Mouse (Mus musculus) forebrain, embryonic 16.5 days (tissue): Measurements from ENCODE around the gene Ube3c. TPM values are rescaled to one million over a fixed set of nuclear protein-coding genes. Genes with fewer than 3 reads are reported as not detected.

ENCODE experiments used
- ATAC-seq: fragments of 200-750 bp; cut with Nextera tagmentation; 2 replicates; pipeline ENCODE4 v1.8.0; 2017; ENCODE audit warnings: mild to moderate bottlenecking, moderate library complexity
- H3K27ac ChIP-seq: fragments of 300-500 bp; sonication (generic); 2 replicates; pipeline ENCODE4 v1.5.1; 2014; ENCODE audit warnings: low read length, control low read depth
- H3K27me3 ChIP-seq: fragments of 300-500 bp; sonication (generic); replicated peaks from 2 replicates; pipeline ENCODE4 v1.6.1; 2014; ENCODE audit warnings: low read length; ENCODE audit not compliant: control insufficient read depth, insufficient read depth
- H3K36me3 ChIP-seq: fragments of 300-500 bp; sonication (generic); 2 replicates; pipeline ENCODE4 v1.6.1; 2014; ENCODE audit not compliant: control insufficient read depth, insufficient read depth
- H3K4me1 ChIP-seq: fragments of 300-500 bp; sonication (generic); replicated peaks from 2 replicates; pipeline ENCODE4 v1.6.1; 2014; ENCODE audit warnings: low read length; ENCODE audit not compliant: control insufficient read depth, insufficient read depth
- H3K4me2 ChIP-seq: fragments of 300-500 bp; sonication (generic); 2 replicates; pipeline ENCODE4 v1.6.1; 2014; ENCODE audit warnings: mild to moderate bottlenecking, low read length, control low read depth
- H3K4me3 ChIP-seq: fragments of 300-500 bp; sonication (generic); replicated peaks from 2 replicates; pipeline ENCODE4 v1.5.1; 2014; ENCODE audit warnings: mild to moderate bottlenecking, low read length, control low read depth
- H3K9ac ChIP-seq: fragments of 300-500 bp; sonication (generic); replicated peaks from 2 replicates; pipeline ENCODE4 v1.6.1; 2014; ENCODE audit warnings: low read depth, low read length, control low read depth
- H3K9me3 ChIP-seq: fragments of 300-500 bp; sonication (generic); 2 replicates; pipeline ENCODE4 v1.6.1; 2016; ENCODE audit warnings: low read length; ENCODE audit not compliant: control insufficient read depth
- WGBS: fragments of 180-500 bp; shearing (Covaris S2); extraction: QIAGEN DNeasy Blood & Tissue Kit; methylation state at CpG from one replicate; pipeline ENCODE4 v1.1.7; 2014; 5-methylcytosine and 5-hydroxymethylcytosine counted together
- polyA plus RNA-seq: library from polyadenylated mRNA; unstranded; fragments of >200 nt; fragmentation: Nextera tagmentation; extraction: Ambion mirVana; gene quantifications from 2 replicates; pipeline ENCODE4 v1.2.1, GENCODE M21; 2015

The Ube3c gene
- polyA plus RNA-seq, 1 experiment from 2014 or later: 31.6 TPM

DNA sequence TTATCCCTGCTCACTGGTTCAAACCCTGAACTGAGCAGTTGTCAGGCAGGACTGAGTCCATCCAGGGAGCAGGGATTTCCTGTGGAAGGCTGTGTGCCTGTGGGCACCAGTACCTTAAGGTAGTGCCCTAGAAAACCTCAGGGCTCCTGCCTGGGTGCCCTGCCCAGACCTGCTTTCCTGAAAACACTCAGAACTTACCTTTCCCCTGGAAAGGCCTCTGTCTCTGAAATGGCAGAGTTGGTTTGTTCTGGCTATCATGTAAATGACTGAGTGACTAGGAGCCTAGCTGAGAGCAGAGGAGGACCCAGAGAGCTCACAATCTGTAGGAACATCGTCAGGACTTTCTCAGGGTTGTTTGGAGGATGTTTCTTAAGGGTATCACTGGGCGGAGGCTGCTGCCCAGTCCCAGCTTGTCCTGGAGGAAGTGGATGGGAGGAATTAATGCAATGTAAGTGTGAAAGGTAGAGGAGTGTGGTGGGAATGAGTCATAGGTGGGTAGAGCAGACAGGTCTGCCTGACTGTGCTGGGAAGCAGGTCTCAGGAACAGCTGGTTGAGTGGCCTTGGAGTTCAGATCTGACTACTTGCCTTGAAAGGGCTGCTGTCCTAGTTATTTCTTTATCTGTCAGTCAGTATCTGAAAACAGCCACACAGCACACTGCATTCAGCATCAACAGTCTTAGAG, 130.6 kb downstream of the Ube3c start:
- no peak for ATAC-seq
- no peaks in the 10 kb centered on the region; the same call in 1 of the 2 replicates for H3K9me3 ChIP-seq
- H3K27ac ChIP-seq: no peak overlapping the region
- H3K4me1 ChIP-seq: no peaks in the 10 kb centered on the region
- no peak overlapping the region for H3K9ac ChIP-seq
- H3K4me3 ChIP-seq: no peak overlapping the region
- 91% methylated on average over 2 of the region's 2 CpGs for WGBS
- H3K27me3 ChIP-seq: no peaks in the 10 kb centered on the region
- H3K4me2 ChIP-seq: no peak overlapping the region
- H3K36me3 ChIP-seq: no peaks in the 10 kb centered on the region

DNA sequence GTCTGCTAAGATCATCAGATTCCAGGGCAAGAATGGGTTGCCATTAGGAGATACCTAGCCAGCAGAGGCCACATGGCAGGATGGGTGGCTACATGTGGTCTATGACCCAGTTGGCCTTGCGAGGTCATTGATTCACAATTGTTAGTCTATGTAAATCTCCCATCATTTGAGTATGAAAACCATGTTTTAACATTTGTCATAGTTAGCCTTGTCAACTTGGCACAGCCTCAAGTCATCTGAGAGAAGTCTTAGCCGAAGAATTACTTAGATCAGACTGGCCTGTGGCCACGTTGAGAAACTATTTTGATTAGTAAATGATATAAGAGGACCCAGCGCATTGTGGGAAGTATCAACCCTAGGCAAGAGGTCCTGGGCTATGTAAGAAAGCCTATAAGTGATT, 138.2 kb downstream of the Ube3c start:
- no peaks in the 10 kb centered on the region for H3K4me1 ChIP-seq
- H3K4me3 ChIP-seq: no peak overlapping the region
- H3K4me2 ChIP-seq: no peak overlapping the region
- no peaks in the 10 kb centered on the region for H3K36me3 ChIP-seq
- no peaks in the 10 kb centered on the region for H3K27me3 ChIP-seq
- no peak overlapping the region for H3K9ac ChIP-seq
- no peak for ATAC-seq
- no peaks in the 10 kb centered on the region for H3K9me3 ChIP-seq
- H3K27ac ChIP-seq: no peak overlapping the region
- WGBS: 86% methylated on average over 4 of the region's 4 CpGs

DNA sequence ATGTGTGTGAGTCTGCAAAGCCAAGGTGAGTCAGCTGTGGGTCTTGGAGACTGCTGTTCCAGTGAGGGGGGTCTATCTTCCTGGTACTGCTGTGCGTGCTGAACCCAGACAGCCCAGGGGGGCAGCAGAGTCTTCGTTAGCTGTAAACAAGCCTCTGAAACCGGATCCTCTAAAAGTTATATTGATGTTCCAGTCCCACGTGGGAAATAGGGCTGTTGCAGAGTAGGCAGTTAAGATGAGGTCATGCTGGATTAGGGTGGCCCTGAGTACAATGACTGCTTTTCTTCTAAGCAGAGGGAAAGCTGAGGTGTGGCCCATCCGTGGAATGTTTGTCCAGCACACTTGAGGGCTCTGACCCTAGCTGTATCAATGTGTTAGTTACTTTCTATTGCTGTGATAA, 139.2 kb downstream of the Ube3c start:
- Histone ChIP-seq H3K27me3 (no peaks in the 10 kb centered on the region), H3K36me3 (no peaks in the 10 kb centered on the region), H3K4me2 (no peak overlapping the region), H3K27ac (no peak overlapping the region), H3K4me3 (no peak overlapping the region), H3K4me1 (no peaks in the 10 kb centered on the region), H3K9me3 (no peaks in the 10 kb centered on the region), H3K9ac (no peak overlapping the region)
- no peak for ATAC-seq
- 29% methylated on average over 5 of the region's 5 CpGs for WGBS

DNA sequence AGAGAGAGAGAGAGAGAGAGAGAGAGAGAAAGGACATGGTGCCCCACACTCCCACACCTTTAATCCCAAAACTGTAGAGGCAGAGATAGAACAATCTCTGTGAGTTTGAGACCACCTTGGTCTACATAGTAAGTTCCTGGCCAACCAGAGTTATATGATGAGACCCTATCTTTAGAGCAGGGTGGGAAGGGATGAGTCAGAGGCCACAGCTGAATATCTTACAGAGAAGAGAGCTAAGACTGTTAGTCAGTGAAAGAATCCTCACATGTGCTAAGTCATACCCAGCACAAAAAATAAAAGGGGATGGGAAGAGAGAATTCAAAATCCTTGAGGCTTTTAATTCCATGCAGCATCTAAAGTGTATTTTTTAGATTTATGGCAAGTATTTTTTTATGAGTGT, 142.6 kb downstream of the Ube3c start:
- no peak for ATAC-seq
- Histone ChIP-seq H3K4me3 (no peak overlapping the region), H3K4me2 (no peak overlapping the region), H3K9ac (no peak overlapping the region), H3K27ac (no peak overlapping the region), H3K36me3 (no peaks in the 10 kb centered on the region), H3K4me1 (no peaks in the 10 kb centered on the region), H3K9me3 (no peaks in the 10 kb centered on the region), H3K27me3 (no peaks in the 10 kb centered on the region)

DNA sequence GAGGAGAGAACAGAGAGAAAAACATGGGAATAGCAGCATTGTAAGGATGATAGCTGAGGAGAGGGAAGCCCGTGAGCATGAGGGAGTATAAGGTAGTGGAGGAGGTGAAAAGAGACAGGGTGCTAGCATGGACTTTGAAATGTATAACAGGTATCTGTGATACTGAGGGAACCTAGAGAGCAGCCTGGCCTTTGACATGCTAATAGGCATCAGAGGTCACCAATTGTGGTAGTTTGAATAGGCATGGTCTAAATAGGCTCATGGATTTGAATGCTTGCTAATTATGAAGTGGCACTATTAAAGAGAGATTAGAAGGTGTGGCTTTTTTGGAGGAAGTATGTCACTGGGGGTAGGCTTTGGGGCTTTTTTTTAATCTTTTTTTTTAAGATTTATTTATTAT, 143.9 kb downstream of the Ube3c start:
- H3K4me2 ChIP-seq: no peak overlapping the region
- ATAC-seq: no peak
- no peak overlapping the region for H3K4me3 ChIP-seq
- H3K27me3 ChIP-seq: no peaks in the 10 kb centered on the region
- H3K4me1 ChIP-seq: no peaks in the 10 kb centered on the region
- H3K27ac ChIP-seq: no peak overlapping the region
- H3K9me3 ChIP-seq: no peaks in the 10 kb centered on the region
- H3K9ac ChIP-seq: no peak overlapping the region
- 32% methylated on average over 1 of the region's 1 CpGs for WGBS
- no peaks in the 10 kb centered on the region for H3K36me3 ChIP-seq

DNA sequence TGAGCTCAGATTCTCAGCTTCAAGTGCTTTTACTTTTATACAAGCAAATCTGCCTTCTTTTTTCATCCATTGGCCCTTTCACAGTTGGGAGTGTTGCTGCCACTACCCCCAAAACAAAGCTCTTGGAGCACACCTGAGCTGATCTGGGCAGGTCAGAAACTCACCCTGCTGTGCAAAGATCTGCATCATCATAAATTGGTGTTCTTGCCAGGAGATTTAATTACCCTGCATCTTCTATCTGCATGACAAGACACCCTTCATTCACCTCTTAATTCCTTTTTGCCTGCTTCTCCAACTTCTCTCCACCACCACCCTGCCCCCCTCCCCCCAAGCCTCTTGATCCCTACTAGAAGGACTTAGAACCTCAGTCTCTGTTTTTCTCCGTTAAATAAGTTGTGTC, 152.1 kb downstream of the Ube3c start:
- Histone ChIP-seq H3K27ac (no peak overlapping the region), H3K9ac (no peak overlapping the region), H3K4me1 (no peaks in the 10 kb centered on the region), H3K36me3 (no peaks in the 10 kb centered on the region), H3K4me3 (no peak overlapping the region), H3K9me3 (no peaks in the 10 kb centered on the region), H3K4me2 (no peak overlapping the region), H3K27me3 (no peaks in the 10 kb centered on the region)
- ATAC-seq: no peak
- 19% methylated on average over 1 of the region's 1 CpGs for WGBS

DNA sequence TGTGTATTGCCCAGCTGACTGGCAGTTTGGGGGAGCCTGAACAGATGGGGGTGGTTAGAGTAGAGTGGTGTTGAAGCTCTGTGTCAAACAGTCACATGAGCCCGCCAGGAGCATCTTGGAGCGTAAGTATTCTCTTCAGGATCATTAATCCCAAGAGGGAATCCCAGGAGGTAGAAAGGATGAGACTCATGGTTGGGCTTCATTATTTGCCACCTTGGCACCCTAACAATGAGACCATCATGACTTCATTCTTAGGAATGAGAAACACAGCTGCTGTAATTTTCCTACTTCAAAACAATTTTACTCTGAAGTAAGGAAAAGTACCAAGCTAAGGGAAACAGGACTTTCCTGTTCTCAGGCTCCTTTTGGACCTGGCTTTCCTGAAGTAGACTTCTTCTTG, 156.3 kb downstream of the Ube3c start:
- Histone ChIP-seq H3K9ac (no peak overlapping the region), H3K9me3 (no peaks in the 10 kb centered on the region), H3K27ac (no peak overlapping the region), H3K4me1 (no peaks in the 10 kb centered on the region), H3K4me2 (no peak overlapping the region), H3K27me3 (no peaks in the 10 kb centered on the region), H3K36me3 (no peaks in the 10 kb centered on the region), H3K4me3 (no peak overlapping the region)
- no peak for ATAC-seq
- WGBS: 76% methylated on average over 2 of the region's 2 CpGs

Other genes with a start within 250 kb of the Ube3c start
- gene Lmbr1, start 190.9 kb upstream of the Ube3c start, polyA plus RNA-seq: 30.7 and 31.5 TPM in 2 replicates
- 24.1 and 26.0 TPM in 2 replicates for gene Nom1, start 134.6 kb upstream of the Ube3c start, polyA plus RNA-seq
- not detected in 2 replicates for gene Mnx1, start 90.8 kb upstream of the Ube3c start, polyA plus RNA-seq
- gene Dnajb6, start 166.4 kb downstream of the Ube3c start, polyA plus RNA-seq: 329 and 348 TPM in 2 replicates
- not detected in 2 replicates for gene Gm5129, start 166.7 kb downstream of the Ube3c start, polyA plus RNA-seq